Mouse (Mus musculus): Measurements from ENCODE around the gene Ly6g6f. TPM values are rescaled to one million over a fixed set of nuclear protein-coding genes. Genes with fewer than 3 reads are reported as not detected.

Gene Ly6g6f
- polyA plus RNA-seq, 1 experiment from 2014 or later = 0.36 TPM

DNA sequence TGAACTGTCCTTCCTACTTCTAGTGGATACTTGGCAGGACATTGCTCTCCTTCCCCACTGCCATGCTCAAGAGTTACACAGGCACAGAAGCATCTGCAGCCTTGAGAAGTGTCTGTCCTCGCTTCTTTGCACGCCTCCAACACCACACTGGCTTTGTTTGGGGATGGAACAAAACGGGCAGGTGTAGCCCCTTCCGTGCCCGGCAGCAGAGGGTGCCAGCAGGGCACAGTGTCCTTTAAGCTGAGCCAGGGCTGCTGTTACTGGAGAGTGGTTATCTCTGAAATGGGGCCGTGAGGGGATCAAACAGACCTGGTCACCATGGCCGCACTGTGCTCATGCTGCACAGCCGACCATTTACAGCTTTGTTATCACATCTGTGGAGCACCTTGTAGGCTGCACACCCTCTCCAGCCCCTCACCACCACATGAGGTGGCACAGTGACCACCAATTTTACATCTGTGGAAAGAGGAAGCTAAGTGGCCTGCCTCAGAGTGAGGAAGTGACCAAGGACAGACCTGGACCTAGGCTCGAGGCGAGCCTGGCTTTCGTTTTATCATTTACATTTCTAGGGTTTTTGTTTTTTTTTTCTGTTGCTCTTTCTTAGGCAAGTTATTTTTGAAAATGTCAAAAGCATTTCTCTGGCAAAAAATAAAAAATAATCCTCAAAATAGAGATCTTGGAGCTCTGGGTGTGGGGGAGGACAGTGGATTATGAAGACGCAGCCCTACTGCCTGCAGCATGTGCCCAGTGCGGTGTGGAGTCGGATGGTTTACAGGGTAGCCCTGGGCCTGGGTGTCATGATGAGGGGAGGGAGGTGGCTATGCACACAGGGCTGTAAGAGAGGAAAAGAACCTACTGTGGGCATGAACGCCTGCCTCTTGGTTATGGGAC is 9.3 kb upstream of the Ly6g6f start:
- Histone ChIP-seq H3K4me3 (ENCODE audit: low read depth, low read length) (no peak overlapping the region), H3K9ac (replicated peaks; ENCODE audit: low read length) (no peak overlapping the region), H3K27ac (replicated peaks; ENCODE audit: low read depth, low read length) (no peak overlapping the region), H3K27me3 (ENCODE audit: control insufficient read depth, insufficient read depth, low read length) (no peaks in the 10 kb centered on the region), H3K36me3 (replicated peaks; ENCODE audit: control insufficient read depth, insufficient read depth, low read depth, low read length) (peaks cover 7% of the 10 kb centered on the region), H3K4me1 (ENCODE audit: control insufficient read depth, insufficient read depth, low read length) (peaks cover 3% of the 10 kb centered on the region), H3K4me2 (ENCODE audit: low read depth, low read length) (no peak overlapping the region), H3K9me3 (replicated peaks; ENCODE audit: control insufficient read depth, low read length) (no peaks in the 10 kb centered on the region)
- WGBS = 93% methylated on average over 15 of the region's 15 CpGs
- no peak for ATAC-seq (replicated peaks; ENCODE audit: insufficient number of reproducible peaks, low FRiP score, low TSS enrichment, low read depth)
- no peak for DNase-seq (ENCODE audit: low spot score)

GRCm38 (mm10) chr17:35092403-35093198 is 7.2 kb upstream of the Ly6g6f start:
- Histone ChIP-seq H3K4me1 (ENCODE audit: control insufficient read depth, insufficient read depth, low read length) (peaks cover 3% of the 10 kb centered on the region), H3K4me2 (ENCODE audit: low read depth, low read length) (no peak overlapping the region), H3K9me3 (replicated peaks; ENCODE audit: control insufficient read depth, low read length) (no peaks in the 10 kb centered on the region), H3K27me3 (ENCODE audit: control insufficient read depth, insufficient read depth, low read length) (no peaks in the 10 kb centered on the region), H3K4me3 (ENCODE audit: low read depth, low read length) (no peak overlapping the region), H3K36me3 (replicated peaks; ENCODE audit: control insufficient read depth, insufficient read depth, low read depth, low read length) (peaks cover 5% of the 10 kb centered on the region), H3K27ac (replicated peaks; ENCODE audit: low read depth, low read length) (no peak overlapping the region), H3K9ac (replicated peaks; ENCODE audit: low read length) (no peak overlapping the region)
- WGBS = 88% methylated on average over 14 of the region's 14 CpGs
- no peak for DNase-seq (ENCODE audit: low spot score)
- ATAC-seq (replicated peaks; ENCODE audit: insufficient number of reproducible peaks, low FRiP score, low TSS enrichment, low read depth) = no peak

- Histone ChIP-seq H3K27me3 (ENCODE audit: control insufficient read depth, insufficient read depth, low read length) (no peaks in the 10 kb centered on the region), H3K9ac (replicated peaks; ENCODE audit: low read length) (peak overlapping the region; percentile 88), H3K4me2 (ENCODE audit: low read depth, low read length) (peak overlapping the region; percentile 47), H3K4me1 (ENCODE audit: control insufficient read depth, insufficient read depth, low read length) (peaks cover 3% of the 10 kb centered on the region), H3K4me3 (ENCODE audit: low read depth, low read length) (peak overlapping the region; percentile 44), H3K9me3 (replicated peaks; ENCODE audit: control insufficient read depth, low read length) (no peaks in the 10 kb centered on the region), H3K36me3 (replicated peaks; ENCODE audit: control insufficient read depth, insufficient read depth, low read depth, low read length) (peaks cover 3% of the 10 kb centered on the region; the same call in 1 of the 2 replicates), H3K27ac (replicated peaks; ENCODE audit: low read depth, low read length) (no peak overlapping the region)
- DNase-seq (ENCODE audit: low spot score) (no peak), ATAC-seq (replicated peaks; ENCODE audit: insufficient number of reproducible peaks, low FRiP score, low TSS enrichment, low read depth) (no peak)
- 70% methylated on average over 8 of the region's 8 CpGs for WGBS
Measured at GRCm38 (mm10) chr17:35090166-35090932, 4.9 kb upstream of the Ly6g6f start.

GRCm38 (mm10) chr17:35088825-35089644 is 3.6 kb upstream of the Ly6g6f start, which contains the start of gene Abhd16a:
Gene Abhd16a (plus strand): TSS chr17:35089263.
- Histone ChIP-seq H3K4me1 (ENCODE audit: control insufficient read depth, insufficient read depth, low read length) (peaks cover 3% of the 10 kb centered on the region), H3K9ac (replicated peaks; ENCODE audit: low read length) (peak within 1 kb of the TSS; percentile 88), H3K27ac (replicated peaks; ENCODE audit: low read depth, low read length) (peak within 1 kb of the TSS; percentile 87), H3K4me2 (ENCODE audit: low read depth, low read length) (peak within 1 kb of the TSS; percentile 47), H3K27me3 (ENCODE audit: control insufficient read depth, insufficient read depth, low read length) (no peaks in the 10 kb centered on the region), H3K4me3 (ENCODE audit: low read depth, low read length) (peak within 1 kb of the TSS; percentile 44), H3K36me3 (replicated peaks; ENCODE audit: control insufficient read depth, insufficient read depth, low read depth, low read length) (0 out of 2 replicates have a peak, but pooled peaks cover 3% of the 10 kb centered on the region), H3K9me3 (replicated peaks; ENCODE audit: control insufficient read depth, low read length) (no peaks in the 10 kb centered on the region)
- DNase-seq (ENCODE audit: low spot score) (peak; percentile 96), ATAC-seq (replicated peaks; ENCODE audit: insufficient number of reproducible peaks, low FRiP score, low TSS enrichment, low read depth) (peak; percentile 96)
- 3% methylated on average over 63 of the region's 67 CpGs for WGBS

- H3K4me1 ChIP-seq (ENCODE audit: control insufficient read depth, insufficient read depth, low read length) = peaks cover 3% of the 10 kb centered on the region
- no peak for ATAC-seq (replicated peaks; ENCODE audit: insufficient number of reproducible peaks, low FRiP score, low TSS enrichment, low read depth)
- no peak overlapping the region for H3K27ac ChIP-seq (replicated peaks; ENCODE audit: low read depth, low read length)
- no peak overlapping the region for H3K9ac ChIP-seq (replicated peaks; ENCODE audit: low read length)
- no peak for DNase-seq (ENCODE audit: low spot score)
- no peak overlapping the region for H3K4me3 ChIP-seq (ENCODE audit: low read depth, low read length)
- no peak overlapping the region for H3K4me2 ChIP-seq (ENCODE audit: low read depth, low read length)
- 51% methylated on average over 2 of the region's 2 CpGs for WGBS
- 0 out of 2 replicates have a peak, but pooled peaks cover 3% of the 10 kb centered on the region for H3K36me3 ChIP-seq (replicated peaks; ENCODE audit: control insufficient read depth, insufficient read depth, low read depth, low read length)
- H3K9me3 ChIP-seq (replicated peaks; ENCODE audit: control insufficient read depth, low read length) = no peaks in the 10 kb centered on the region
- H3K27me3 ChIP-seq (ENCODE audit: control insufficient read depth, insufficient read depth, low read length) = no peaks in the 10 kb centered on the region
Measured at GRCm38 (mm10) chr17:35088151-35088550, 2.7 kb upstream of the Ly6g6f start.

DNA sequence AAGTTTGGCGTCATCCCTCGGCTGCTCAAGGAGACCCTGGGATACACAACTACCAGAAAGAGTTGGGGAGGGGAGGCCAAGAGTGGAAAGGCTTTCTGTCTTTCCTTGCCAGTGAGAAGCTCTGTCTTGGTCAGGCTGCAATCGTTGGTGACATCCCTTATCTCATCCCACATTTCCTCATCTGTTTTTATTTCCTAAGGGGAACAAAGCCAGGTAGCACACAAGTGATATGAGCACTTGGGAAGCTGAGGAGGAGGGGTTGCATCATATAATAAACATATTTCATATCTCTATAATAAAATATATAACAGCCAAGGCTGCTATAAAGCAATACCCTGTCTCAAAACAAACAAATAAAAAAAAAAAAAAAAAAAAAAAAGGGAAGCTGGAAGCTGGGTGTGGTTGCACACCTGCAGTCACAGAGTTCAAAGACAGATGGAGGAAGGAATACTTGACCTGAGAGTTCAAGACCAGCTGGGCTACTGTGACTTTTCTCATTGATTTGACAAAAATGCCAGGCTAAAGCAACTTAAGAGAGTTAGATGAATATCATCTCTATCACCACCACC is 1.4 kb downstream of the Ly6g6f start:
- Histone ChIP-seq H3K9me3 (replicated peaks; ENCODE audit: control insufficient read depth, low read length) (no peaks in the 10 kb centered on the region), H3K4me1 (ENCODE audit: control insufficient read depth, insufficient read depth, low read length) (no peaks in the 10 kb centered on the region), H3K4me2 (ENCODE audit: low read depth, low read length) (no peak overlapping the region), H3K9ac (replicated peaks; ENCODE audit: low read length) (no peak overlapping the region), H3K27me3 (ENCODE audit: control insufficient read depth, insufficient read depth, low read length) (no peaks in the 10 kb centered on the region), H3K27ac (replicated peaks; ENCODE audit: low read depth, low read length) (no peak overlapping the region), H3K36me3 (replicated peaks; ENCODE audit: control insufficient read depth, insufficient read depth, low read depth, low read length) (no peaks in the 10 kb centered on the region), H3K4me3 (ENCODE audit: low read depth, low read length) (no peak overlapping the region)
- WGBS = 72% methylated on average over 3 of the region's 3 CpGs
- DNase-seq (ENCODE audit: low spot score) (no peak), ATAC-seq (replicated peaks; ENCODE audit: insufficient number of reproducible peaks, low FRiP score, low TSS enrichment, low read depth) (no peak)
